Comparison of ENCODE assay signal across 11 mouse cellular contexts in genomic region chr19:18889632-18890031, GRCm38 (mm10).
DNase-seq lines count a peak whose midpoint lies in the region; ATAC-seq and TF ChIP-seq lines count a peak whose summit lies in the region.
"Had no signal": no experiment of that assay in that cellular context is flagged by ENCODE, and none has a peak within 500 bp of the region (broad histone marks: within the 10 kb centered on the region; RNA-seq: fewer than 3 reads in every experiment).

No protein-coding gene starts in this region.

- H3ac ChIP-seq in myocyte (ENCODE audit: control insufficient read depth, insufficient read length), result no peak overlapping the region

- H3K4me3 ChIP-seq in kidney, postnatal 0 days (replicated peaks; ENCODE audit: low read depth, low read length), result no peak overlapping the region
- no peak overlapping the region for H3K4me3 ChIP-seq in kidney, embryonic 16.5 days (ENCODE audit: low read length)
- H3K4me3 ChIP-seq in embryonic fibroblast, embryonic 13.5 days (ENCODE audit: insufficient read depth, low read length), result no peak overlapping the region
- H3K4me3 ChIP-seq in hindbrain, embryonic 13.5 days, result peak overlapping the region; percentile 32
- H3K4me3 ChIP-seq in myocyte, result no peak overlapping the region

- no peaks in the 10 kb centered on the region for H3K27me3 ChIP-seq in kidney, postnatal 0 days (ENCODE audit: insufficient read depth, low read length)
- H3K27me3 ChIP-seq in kidney, embryonic 16.5 days (ENCODE audit: insufficient read depth, low read length), result no peaks in the 10 kb centered on the region
- no peaks in the 10 kb centered on the region for H3K27me3 ChIP-seq in hindbrain, embryonic 13.5 days
- H3K27me3 ChIP-seq in myocyte (ENCODE audit: control insufficient read depth, insufficient read depth, insufficient read length), result no peaks in the 10 kb centered on the region

- DNase-seq in kidney, postnatal 0 days (ENCODE audit: low spot score), result no peak
- no peak for DNase-seq in cerebellum, postnatal 25 days
- no peak for DNase-seq in testis, postnatal 10 days (ENCODE audit: low spot score)
- DNase-seq: cerebellum, adult 11 months; liver, postnatal 0 days; thymus, postnatal 36 days had no signal

- WGBS in kidney, postnatal 0 days, result 89% methylated on average over 1 of the region's 1 CpGs
- WGBS in kidney, embryonic 16.5 days, result 90% methylated on average over 1 of the region's 1 CpGs
- WGBS in hindbrain, embryonic 13.5 days, result 61% methylated on average over 1 of the region's 1 CpGs

- H3K9me3 ChIP-seq in kidney, postnatal 0 days (replicated peaks; ENCODE audit: low read length), result no peaks in the 10 kb centered on the region
- H3K9me3 ChIP-seq in kidney, embryonic 16.5 days (ENCODE audit: low read length), result no peaks in the 10 kb centered on the region
- H3K9me3 ChIP-seq in hindbrain, embryonic 13.5 days, result no peaks in the 10 kb centered on the region

- H3K27ac ChIP-seq in kidney, postnatal 0 days, result no peak overlapping the region
- H3K27ac ChIP-seq in kidney, embryonic 16.5 days (ENCODE audit: low read length), result no peak overlapping the region
- H3K27ac ChIP-seq in embryonic fibroblast, embryonic 13.5 days (ENCODE audit: insufficient read depth, low read length), result peak overlapping the region; percentile 8; the same call in 1 of the 2 replicates
- H3K27ac ChIP-seq in hindbrain, embryonic 13.5 days, result peak overlapping the region; percentile 78

- no peak for ATAC-seq in kidney, postnatal 0 days (replicated peaks; ENCODE audit: low FRiP score, low read depth)
- no peak for ATAC-seq in kidney, embryonic 16.5 days (ENCODE audit: low FRiP score, low TSS enrichment)
- ATAC-seq in hindbrain, embryonic 13.5 days (ENCODE audit: low FRiP score), result peak; percentile 72
- ATAC-seq: activated CD4-positive, CD25-positive, alpha-beta regulatory T cell, adult 4 months; liver, postnatal 0 days had no signal

- no peak for TF ChIP-seq POLR2A in embryonic fibroblast, embryonic 13.5 days (IDR thresholded peaks at IDR 0.05; ENCODE audit: low read depth, low read length)
- TF ChIP-seq POLR2A in myocyte (IDR thresholded peaks at IDR 0.05; ENCODE audit: insufficient read length, low read depth), result no peak

- no peak overlapping the region for H3K9ac ChIP-seq in kidney, postnatal 0 days (ENCODE audit: low read depth, low read length)
- no peak overlapping the region for H3K9ac ChIP-seq in kidney, embryonic 16.5 days (replicated peaks; ENCODE audit: low read length)
- H3K9ac ChIP-seq in hindbrain, embryonic 13.5 days, result peak overlapping the region; percentile 49
- H3K9ac ChIP-seq: liver, postnatal 0 days had no signal

- peak overlapping the region; percentile 34 for H3K4me2 ChIP-seq in kidney, postnatal 0 days (ENCODE audit: low read length)
- H3K4me2 ChIP-seq in kidney, embryonic 16.5 days (replicated peaks; ENCODE audit: low read depth, low read length), result no peak overlapping the region
- H3K4me2 ChIP-seq in hindbrain, embryonic 13.5 days, result peak overlapping the region; percentile 55
- peak overlapping the region; percentile 75 for H3K4me2 ChIP-seq in myocyte (ENCODE audit: low read depth)

- TF ChIP-seq CTCF in kidney, postnatal 0 days (IDR thresholded peaks at IDR 0.05; ENCODE audit: low read depth), result no peak
- TF ChIP-seq CTCF in embryonic fibroblast, embryonic 13.5 days (IDR thresholded peaks at IDR 0.05; ENCODE audit: borderline replicate concordance, insufficient read depth, low read length), result no peak

- H3K79me2 ChIP-seq in myocyte (ENCODE audit: control insufficient read depth, insufficient read depth), result no peaks in the 10 kb centered on the region

- no peaks in the 10 kb centered on the region for H3K36me3 ChIP-seq in kidney, postnatal 0 days (ENCODE audit: insufficient read depth, low read length)
- no peaks in the 10 kb centered on the region for H3K36me3 ChIP-seq in kidney, embryonic 16.5 days (ENCODE audit: insufficient read depth, low read length)
- H3K36me3 ChIP-seq in hindbrain, embryonic 13.5 days, result no peaks in the 10 kb centered on the region
- no peaks in the 10 kb centered on the region for H3K36me3 ChIP-seq in myocyte (ENCODE audit: control insufficient read depth, insufficient read depth)

- H3K4me1 ChIP-seq in kidney, postnatal 0 days (replicated peaks; ENCODE audit: insufficient read depth, low read length), result no peaks in the 10 kb centered on the region
- 0 out of 2 replicates have a peak, but pooled peaks cover 7% of the 10 kb centered on the region for H3K4me1 ChIP-seq in kidney, embryonic 16.5 days (ENCODE audit: insufficient read depth, low read length)
- H3K4me1 ChIP-seq in embryonic fibroblast, embryonic 13.5 days (ENCODE audit: control insufficient read depth, insufficient read depth, low read length), result peaks cover 14% of the 10 kb centered on the region
- peaks cover 19% of the 10 kb centered on the region for H3K4me1 ChIP-seq in hindbrain, embryonic 13.5 days (replicated peaks)

TF ChIP-seq in myocyte, 11 proteins besides CTCF, POLR2A, EP300 and RAD21:
- TF ChIP-seq SRF (IDR thresholded peaks at IDR 0.05; ENCODE audit: control insufficient read depth, insufficient read length, low read depth), result no peak
- TF ChIP-seq E2F4 (IDR thresholded peaks at IDR 0.05; ENCODE audit: insufficient read depth), result no peak
- no peak for TF ChIP-seq MAX (IDR thresholded peaks at IDR 0.05; ENCODE audit: low read depth)
- no peak for TF ChIP-seq TCF3 (IDR thresholded peaks at IDR 0.05; ENCODE audit: insufficient read length, low read depth)
- no peak for TF ChIP-seq MYOG (IDR thresholded peaks at IDR 0.05; ENCODE audit: control insufficient read depth in 1 of 3, insufficient read depth in 1 of 3, insufficient read length in 2 of 3, low read depth in 2 of 3)
- no peak for TF ChIP-seq CEBPB (IDR thresholded peaks at IDR 0.05; ENCODE audit: insufficient read depth, poor library complexity, severe bottlenecking)
- no peak for TF ChIP-seq POLR2AphosphoS2 (IDR thresholded peaks at IDR 0.05; ENCODE audit: insufficient read length, low read depth)

Comparison
In these comparisons a context has a peak if more than half of its experiments do, and no peak if none do; other contexts are left out.
1. H3K27ac ChIP-seq: peak in embryonic fibroblast, embryonic 13.5 days (single experiment) and hindbrain, embryonic 13.5 days (single experiment); none in kidney, postnatal 0 days (single experiment) and kidney, embryonic 16.5 days (single experiment).